Mouse (Mus musculus) 416B (cell line): ENCODE measurements around the gene Defa22.
"Not testable (repeated sequence)": the region's sequence is repeated elsewhere in the genome, so short reads cannot be mapped to it uniquely, and the experiment has no call there.

Source experiments
- DNase-seq: peaks from one replicate; pipeline ENCODE4 v3.0.0; 2011; ENCODE audit warnings: low read depth

The Defa22 gene

DNA sequence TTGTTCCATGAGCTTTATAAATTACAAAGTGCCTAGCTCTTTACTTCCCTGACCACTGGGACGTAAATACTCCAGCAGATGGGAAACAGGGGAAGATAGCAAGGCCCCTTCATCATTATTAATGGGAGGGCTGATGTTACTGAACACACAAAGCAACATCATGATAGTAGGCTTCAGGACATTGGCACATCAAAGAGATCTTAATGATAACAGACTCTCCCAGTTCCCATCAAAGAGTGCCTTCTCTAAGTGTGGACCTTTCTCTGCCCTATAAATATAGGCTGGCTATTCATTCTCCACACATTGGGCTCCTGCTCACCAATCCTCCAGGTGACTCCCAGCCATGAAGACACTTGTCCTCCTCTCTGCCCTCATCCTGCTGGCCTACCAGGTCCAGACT is at the start of gene Defa22:
Gene Defa22, plus strand, starts transcription at position 301 of the 400 bp plus-strand sequence.
- not testable (repeated sequence) for DNase-seq

DNA sequence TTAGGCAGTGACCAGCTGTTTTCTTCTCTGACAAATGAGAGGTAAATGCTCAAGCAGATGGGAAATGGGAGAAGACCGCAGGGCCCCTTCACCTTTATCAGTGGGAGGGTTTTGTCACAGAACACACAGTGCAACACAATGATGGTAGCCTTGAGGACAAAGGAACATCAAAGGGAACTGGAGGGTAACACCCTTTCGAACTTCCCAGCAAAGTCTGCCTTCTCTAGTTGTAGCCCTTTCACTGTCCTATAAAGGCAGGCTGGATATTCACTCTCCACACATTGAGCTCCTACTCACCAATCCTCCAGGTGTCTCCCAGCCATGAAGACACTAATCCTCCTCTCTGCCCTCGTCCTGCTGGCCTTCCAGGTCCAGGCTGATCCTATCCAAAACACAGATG is 27.7 kb upstream of the Defa22 start, which contains the start of gene Defa30:
Gene Defa30, plus strand, starts transcription at position 301 of the 400 bp plus-strand sequence.
- not testable (repeated sequence) for DNase-seq

DNA sequence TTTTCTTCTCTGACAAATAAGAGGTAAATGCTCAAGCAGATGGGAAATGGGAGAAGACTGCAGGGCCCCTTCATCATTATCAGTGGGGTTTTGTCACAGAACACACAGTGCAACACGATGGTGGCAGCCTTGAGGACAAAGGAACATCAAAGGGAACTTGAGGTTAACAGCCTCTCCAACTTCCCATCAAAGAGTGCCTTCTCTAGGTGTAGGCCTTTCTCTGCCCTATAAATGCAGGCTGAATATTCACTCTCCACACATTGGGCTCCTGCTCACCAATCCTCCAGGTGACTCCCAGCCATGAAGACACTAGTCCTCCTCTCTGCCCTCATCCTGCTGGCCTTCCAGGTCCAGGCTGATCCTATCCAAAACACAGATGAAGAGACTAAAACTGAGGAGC is 29.2 kb downstream of the Defa22 start, which contains the start of gene Defa31:
Gene Defa31, plus strand, starts transcription at position 301 of the 400 bp plus-strand sequence.
- DNase-seq, result not testable (repeated sequence)

DNA sequence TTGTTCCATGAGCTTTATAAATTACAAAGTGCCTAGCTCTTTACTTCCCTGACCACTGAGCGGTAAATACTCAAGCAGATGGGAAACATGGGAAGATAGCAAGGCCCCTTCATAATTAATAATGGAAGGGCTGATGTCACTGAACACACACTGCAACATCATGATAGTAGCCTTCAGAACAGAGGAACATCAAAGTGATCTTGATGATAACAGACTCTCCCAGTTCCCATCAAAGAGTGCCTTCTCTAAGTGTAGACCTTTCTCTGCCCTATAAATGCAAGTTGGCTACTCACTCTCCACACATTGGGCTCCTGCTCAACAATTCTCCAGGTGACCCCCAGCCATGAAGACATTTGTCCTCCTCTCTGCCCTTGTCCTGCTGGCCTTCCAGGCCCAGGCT is 39.2 kb downstream of the Defa22 start, which contains the start of gene Gm15293:
Gene Gm15293, plus strand, starts transcription at position 301 of the 400 bp plus-strand sequence.
- not testable (repeated sequence) for DNase-seq
